Mouse (Mus musculus): ENCODE data around the gene Fubp1. TPM values are rescaled to one million over a fixed set of nuclear protein-coding genes. Genes with fewer than 3 reads are reported as not detected.
A peak's percentile ranks its signal among the peaks of the same experiment; 100 is the strongest.

Gene Fubp1
- total and polyA plus RNA-seq, 3 experiments: 196 to 202 TPM; not detected in 1

- Histone ChIP-seq H3K79me2 (ENCODE audit: control insufficient read depth, insufficient read depth, low read length, poor library complexity) (peaks cover 11% of the 10 kb centered on the region), H3K36me3 (ENCODE audit: control insufficient read depth in 1 of 2, insufficient read depth in 2 of 2, low read length in 2 of 2) (peaks cover 3 to 4% of the 10 kb centered on the region in 2 experiments), H3K27me3 (ENCODE audit: control insufficient read depth in 1 of 2, insufficient read depth in 2 of 2, low read length in 2 of 2) (no peaks in the 10 kb centered on the region), H3K9ac (ENCODE audit: control insufficient read depth, low read depth, low read length, poor library complexity, severe bottlenecking) (no peak overlapping the region), H3K4me3 (ENCODE audit: control insufficient read depth in 1 of 2, insufficient read depth in 1 of 2, low read depth in 2 of 2, low read length in 2 of 2) (no peak overlapping the region), H3K4me1 (ENCODE audit: control insufficient read depth in 1 of 2, insufficient read depth in 2 of 2, low read length in 2 of 2) (peaks cover 0 to under 1% of the 10 kb centered on the region in 2 experiments; a peak in 1 of 4 replicates), H3K27ac (ENCODE audit: control insufficient read depth, low read depth, low read length) (no peak overlapping the region), H3K9me3 (replicated peaks; ENCODE audit: insufficient read depth, low read length) (no peaks in the 10 kb centered on the region)
- no peak for DNase-seq (ENCODE audit: low read depth, low spot score)
- no peak for TF ChIP-seq GATA1 (IDR thresholded peaks at IDR 0.05; ENCODE audit: low read depth, low read length)
- TF ChIP-seq BHLHE40 (IDR thresholded peaks at IDR 0.05; ENCODE audit: borderline replicate concordance, low read depth, low read length): no peak
- TF ChIP-seq JUND (IDR thresholded peaks at IDR 0.05; ENCODE audit: low read depth, low read length): no peak
- TF ChIP-seq SMC3 (IDR thresholded peaks at IDR 0.05; ENCODE audit: low read depth, low read length): no peak
- no peak for TF ChIP-seq POLR2AphosphoS2 (IDR thresholded peaks at IDR 0.05; ENCODE audit: low read length)
These were observed 26.7 kb upstream of the Fubp1 start for GRCm38 (mm10) chr3:152183522-152183921.

DNA sequence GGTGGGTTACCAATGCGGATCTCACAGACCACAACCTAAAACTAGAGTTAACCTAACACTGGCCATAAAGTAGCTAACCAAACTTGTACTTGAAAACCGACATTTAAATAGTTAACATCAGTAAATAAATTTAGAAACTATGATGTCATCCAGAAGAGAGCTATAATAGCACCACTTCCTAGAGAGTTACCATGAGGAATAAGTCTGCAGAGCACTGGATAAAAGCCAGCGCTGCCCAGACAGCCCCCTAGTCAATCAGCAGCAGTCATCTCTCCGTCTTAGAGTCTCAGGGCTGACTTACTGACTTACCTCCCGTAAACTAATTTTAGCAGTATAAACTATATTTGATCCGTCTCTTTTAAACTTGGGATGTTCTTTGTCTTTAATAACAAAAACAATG, 24.1 kb upstream of the Fubp1 start:
- peaks cover 0 to 6% of the 10 kb centered on the region in 2 experiments; a peak in 1 of 4 replicates for H3K4me1 ChIP-seq (ENCODE audit: control insufficient read depth in 1 of 2, insufficient read depth in 2 of 2, low read length in 2 of 2)
- H3K36me3 ChIP-seq (ENCODE audit: control insufficient read depth in 1 of 2, insufficient read depth in 2 of 2, low read length in 2 of 2): peaks cover 3 to 25% of the 10 kb centered on the region in 2 experiments
- no peak for TF ChIP-seq CTCF (IDR thresholded peaks at IDR 0.05 in 2 of 3, conservative IDR thresholded peaks at IDR 0.05 in 1 of 3; ENCODE audit: control insufficient read depth in 1 of 3, insufficient read depth in 1 of 3, low read depth in 2 of 3, low read length in 3 of 3, poor library complexity in 1 of 3, severe bottlenecking in 1 of 3)
- TF ChIP-seq KAT2A (conservative IDR thresholded peaks at IDR 0.05; ENCODE audit: low read depth, low read length): no peak
- TF ChIP-seq HCFC1 (IDR thresholded peaks at IDR 0.05; ENCODE audit: low read depth, low read length): no peak
- no peak for TF ChIP-seq ZNF384 (IDR thresholded peaks at IDR 0.05; ENCODE audit: low read depth, low read length)
- TF ChIP-seq GATA1 (IDR thresholded peaks at IDR 0.05; ENCODE audit: low read depth, low read length): no peak
- no peak for TF ChIP-seq MAZ (IDR thresholded peaks at IDR 0.05; ENCODE audit: low read depth, low read length)
- no peaks in the 10 kb centered on the region for H3K9me3 ChIP-seq (replicated peaks; ENCODE audit: insufficient read depth, low read length)
- H3K27me3 ChIP-seq (ENCODE audit: control insufficient read depth in 1 of 2, insufficient read depth in 2 of 2, low read length in 2 of 2): no peaks in the 10 kb centered on the region
- DNase-seq (ENCODE audit: low read depth, low spot score): no peak
- H3K79me2 ChIP-seq (ENCODE audit: control insufficient read depth, insufficient read depth, low read length, poor library complexity): peaks cover 31% of the 10 kb centered on the region
- H3K4me3 ChIP-seq (ENCODE audit: control insufficient read depth in 1 of 2, insufficient read depth in 1 of 2, low read depth in 2 of 2, low read length in 2 of 2): no peak overlapping the region
- no peak overlapping the region for H3K27ac ChIP-seq (ENCODE audit: control insufficient read depth, low read depth, low read length)
- H3K9ac ChIP-seq (ENCODE audit: control insufficient read depth, low read depth, low read length, poor library complexity, severe bottlenecking): no peak overlapping the region

- Histone ChIP-seq H3K4me3 (ENCODE audit: control insufficient read depth in 1 of 2, insufficient read depth in 1 of 2, low read depth in 2 of 2, low read length in 2 of 2) (peak overlapping the region in 1 of 2 experiments; percentile 62; a peak in 2 of 4 replicates), H3K36me3 (ENCODE audit: control insufficient read depth in 1 of 2, insufficient read depth in 2 of 2, low read length in 2 of 2) (peaks cover 3 to 26% of the 10 kb centered on the region in 2 experiments), H3K27me3 (ENCODE audit: control insufficient read depth in 1 of 2, insufficient read depth in 2 of 2, low read length in 2 of 2) (no peaks in the 10 kb centered on the region), H3K79me2 (ENCODE audit: control insufficient read depth, insufficient read depth, low read length, poor library complexity) (peaks cover 46% of the 10 kb centered on the region), H3K9me3 (replicated peaks; ENCODE audit: insufficient read depth, low read length) (no peaks in the 10 kb centered on the region), H3K27ac (ENCODE audit: control insufficient read depth, low read depth, low read length) (peak overlapping the region; percentile 17), H3K4me1 (ENCODE audit: control insufficient read depth in 1 of 2, insufficient read depth in 2 of 2, low read length in 2 of 2) (peaks cover 3 to 7% of the 10 kb centered on the region in 2 experiments; a peak in 3 of 4 replicates), H3K9ac (ENCODE audit: control insufficient read depth, low read depth, low read length, poor library complexity, severe bottlenecking) (peak overlapping the region; percentile 23)
- peak; percentile 66 for DNase-seq (ENCODE audit: low read depth, low spot score)
- peak; percentile 31; the same call in 1 of the 2 replicates for TF ChIP-seq TAL1 (IDR thresholded peaks at IDR 0.05; ENCODE audit: low read length)
- TF ChIP-seq GATA1 (IDR thresholded peaks at IDR 0.05; ENCODE audit: low read depth, low read length): peak; percentile 19; the same call in 1 of the 2 replicates
- no peak for TF ChIP-seq CTCF (IDR thresholded peaks at IDR 0.05 in 2 of 3, conservative IDR thresholded peaks at IDR 0.05 in 1 of 3; ENCODE audit: control insufficient read depth in 1 of 3, insufficient read depth in 1 of 3, low read depth in 2 of 3, low read length in 3 of 3, poor library complexity in 1 of 3, severe bottlenecking in 1 of 3)
- no peak for TF ChIP-seq RAD21 (IDR thresholded peaks at IDR 0.05; ENCODE audit: low read depth, low read length)
- no peak for TF ChIP-seq UBTF (IDR thresholded peaks at IDR 0.05; ENCODE audit: borderline replicate concordance, insufficient read depth, low read depth, low read length)
- TF ChIP-seq KAT2A (conservative IDR thresholded peaks at IDR 0.05; ENCODE audit: low read depth, low read length): no peak
- no peak for TF ChIP-seq BHLHE40 (IDR thresholded peaks at IDR 0.05; ENCODE audit: borderline replicate concordance, low read depth, low read length)
- no peak for TF ChIP-seq MAX (IDR thresholded peaks at IDR 0.05; ENCODE audit: low read length)
- no peak for TF ChIP-seq USF2 (IDR thresholded peaks at IDR 0.05; ENCODE audit: borderline replicate concordance in 1 of 2, insufficient read depth in 1 of 2, low read depth in 1 of 2, low read length in 2 of 2)
- TF ChIP-seq ELF1 (IDR thresholded peaks at IDR 0.05; ENCODE audit: low read depth, low read length): no peak
- no peak for TF ChIP-seq TCF12 (IDR thresholded peaks at IDR 0.05; ENCODE audit: low read depth, low read length)
- TF ChIP-seq NELFE (IDR thresholded peaks at IDR 0.05; ENCODE audit: low read depth, low read length): no peak
- TF ChIP-seq EP300 (IDR thresholded peaks at IDR 0.05; ENCODE audit: low read depth in 1 of 2, low read length in 2 of 2): peak in 1 of 2 experiments; percentile 31; a peak in 1 of 4 replicates
- TF ChIP-seq MXI1 (IDR thresholded peaks at IDR 0.05; ENCODE audit: low read depth, low read length): peak; percentile 49; the same call in 1 of the 2 replicates
- no peak for TF ChIP-seq POLR2AphosphoS5 (IDR thresholded peaks at IDR 0.05; ENCODE audit: borderline replicate concordance, low read depth, low read length)
- no peak for TF ChIP-seq ZKSCAN1 (IDR thresholded peaks at IDR 0.05; ENCODE audit: low read depth, low read length)
These were observed 20.9 kb upstream of the Fubp1 start for GRCm38 (mm10) chr3:152189306-152189705.

Data from MEL (cell line).